Mouse (Mus musculus) ES-CJ7 (cell line): ENCODE data around the gene Arg1.

Source experiments
- DNase-seq: peaks from one replicate; pipeline ENCODE4 v3.0.0; 2011; ENCODE audit warnings: low read depth, low spot score

Gene Arg1

GRCm38 (mm10) chr10:24926962-24927720 lies at the start of gene Arg1:
Arg1 (minus strand) TSS chr10:24927484.
- no peak for DNase-seq

GRCm38 (mm10) chr10:24973845-24974514 lies 46.7 kb upstream of the Arg1 start:
- no peak for DNase-seq

- DNase-seq = no peak
Observed at GRCm38 (mm10) chr10:24973385-24973784, 46.1 kb upstream of the Arg1 start.

GRCm38 (mm10) chr10:24972923-24973322 lies 45.6 kb upstream of the Arg1 start:
- DNase-seq = no peak

- DNase-seq = no peak
Observed at GRCm38 (mm10) chr10:24965821-24966550, 38.7 kb upstream of the Arg1 start.

GRCm38 (mm10) chr10:24961889-24962288 lies 34.6 kb upstream of the Arg1 start:
- no peak for DNase-seq

GRCm38 (mm10) chr10:24961112-24961511 lies 33.8 kb upstream of the Arg1 start:
- peak; percentile 12 for DNase-seq

- DNase-seq = no peak
Observed at GRCm38 (mm10) chr10:24959043-24959916, 32.0 kb upstream of the Arg1 start.

GRCm38 (mm10) chr10:24958280-24959042 lies 31.2 kb upstream of the Arg1 start:
- no peak for DNase-seq

- no peak for DNase-seq
Observed at GRCm38 (mm10) chr10:24953876-24954275, 26.6 kb upstream of the Arg1 start.

- no peak for DNase-seq
Observed at GRCm38 (mm10) chr10:24952549-24952948, 25.3 kb upstream of the Arg1 start.

- DNase-seq = no peak
Observed at GRCm38 (mm10) chr10:24951575-24951974, 24.3 kb upstream of the Arg1 start.

- DNase-seq = no peak
Observed at GRCm38 (mm10) chr10:24950223-24950622, 22.9 kb upstream of the Arg1 start.

GRCm38 (mm10) chr10:24948278-24948677 lies 21.0 kb upstream of the Arg1 start:
- no peak for DNase-seq

GRCm38 (mm10) chr10:24947871-24948270 lies 20.6 kb upstream of the Arg1 start:
- DNase-seq = no peak

- DNase-seq = no peak
Observed at GRCm38 (mm10) chr10:24930143-24930542, 2.9 kb upstream of the Arg1 start.

- DNase-seq = no peak
Observed at GRCm38 (mm10) chr10:24928072-24928471, 788 bp upstream of the Arg1 start.

GRCm38 (mm10) chr10:24926380-24926779 lies 904 bp downstream of the Arg1 start:
- DNase-seq = no peak

GRCm38 (mm10) chr10:24924296-24924695 lies 3.0 kb downstream of the Arg1 start:
- DNase-seq = no peak

GRCm38 (mm10) chr10:24922977-24923376 lies 4.3 kb downstream of the Arg1 start:
- DNase-seq = no peak

- no peak for DNase-seq
Observed at GRCm38 (mm10) chr10:24915486-24915885, 11.8 kb downstream of the Arg1 start.
